Mouse (Mus musculus) lung, adult 2 months (tissue): ENCODE results near the gene Nxpe3. TPM values are rescaled to one million over a fixed set of nuclear protein-coding genes. Genes with fewer than 3 reads are reported as not detected.

Experiments used
- DNase-seq: peaks from one replicate; pipeline ENCODE4 v3.0.0; 2022
- H3K4me1 ChIP-seq: fragments of 200-500 bp; 2 replicates; pipeline ENCODE4 v1.6.1; 2011; ENCODE audit warnings: low read length; ENCODE audit not compliant: control insufficient read depth, insufficient read depth
- H3K4me3 ChIP-seq: fragments of 200-500 bp; replicated peaks from 2 replicates; pipeline ENCODE3; 2011; ENCODE audit warnings: low read depth, mild to moderate bottlenecking, control low read depth, low read length; ENCODE audit errors: extremely low read depth
- CTCF ChIP-seq: fragments of 200-500 bp; IDR thresholded peaks from 2 replicates; pipeline ENCODE4 v1.5.1; 2011; ENCODE audit warnings: mild to moderate bottlenecking, low read length, control low read depth; ENCODE audit not compliant: insufficient read depth
- POLR2A ChIP-seq: fragments of 200-500 bp; IDR thresholded peaks from 2 replicates; pipeline ENCODE4 v1.6.1; 2011; ENCODE audit warnings: low read depth, mild to moderate bottlenecking, control low read depth, low read length, borderline replicate concordance; ENCODE audit errors: extremely low read depth
- WGBS: fragments of 180-500 bp; shearing (Covaris S2); methylation state at CpG from one replicate; pipeline ENCODE4 v1.1.7; 2018; 5-methylcytosine and 5-hydroxymethylcytosine counted together
- polyA plus RNA-seq: library from polyadenylated mRNA; depleted of rRNA; stranded (reverse); fragments of >200 nt; gene quantifications from 2 replicates; pipeline ENCODE4 v1.2.3, GENCODE M21; 2012; rRNA removed

The Nxpe3 gene
- polyA plus RNA-seq, 1 experiment, result 2.9 TPM

GRCm38 (mm10) chr16:55804799-55805198 lies 90.3 kb downstream of the Nxpe3 start:
- 81% methylated on average over 1 of the region's 1 CpGs for WGBS
- no peak for DNase-seq
- TF ChIP-seq POLR2A, result no peak
- TF ChIP-seq CTCF, result no peak
- peaks cover 5% of the 10 kb centered on the region for H3K4me1 ChIP-seq
- H3K4me3 ChIP-seq, result no peak overlapping the region

DNA sequence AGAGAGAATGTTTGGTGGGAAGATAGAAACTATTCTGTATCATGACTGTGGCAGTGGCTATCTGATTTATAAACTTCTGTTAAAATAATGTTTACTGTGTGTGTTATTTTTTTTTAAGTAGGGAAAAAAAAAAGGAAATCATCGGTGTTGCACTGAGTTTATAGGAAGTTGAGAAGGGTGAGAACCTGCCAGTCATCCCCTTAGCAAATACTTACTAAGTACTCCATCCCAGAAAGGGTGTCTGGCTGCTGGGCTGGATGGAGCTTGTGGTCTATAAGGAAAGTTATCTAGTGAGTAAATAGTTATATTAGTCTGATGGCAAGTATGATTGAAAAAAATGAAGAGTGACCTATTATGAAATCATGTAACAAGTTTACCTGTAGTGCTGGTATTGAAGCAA lies 93.5 kb downstream of the Nxpe3 start:
- Histone ChIP-seq H3K4me3 (no peak overlapping the region), H3K4me1 (no peaks in the 10 kb centered on the region; the same call in 1 of the 2 replicates)
- 31% methylated on average over 1 of the region's 1 CpGs for WGBS
- DNase-seq, result no peak
- no peak for TF ChIP-seq POLR2A
- no peak for TF ChIP-seq CTCF

GRCm38 (mm10) chr16:55798845-55799244 lies 96.2 kb downstream of the Nxpe3 start:
- no peak for DNase-seq
- TF ChIP-seq CTCF, result no peak
- TF ChIP-seq POLR2A, result no peak
- Histone ChIP-seq H3K4me1 (no peaks in the 10 kb centered on the region), H3K4me3 (no peak overlapping the region)
- WGBS, result 43% methylated on average over 7 of the region's 7 CpGs

GRCm38 (mm10) chr16:55790326-55790725 lies 104.8 kb downstream of the Nxpe3 start:
- no peak for DNase-seq
- Histone ChIP-seq H3K4me3 (no peak overlapping the region), H3K4me1 (no peaks in the 10 kb centered on the region)
- WGBS, result 70% methylated on average over 7 of the region's 7 CpGs
- TF ChIP-seq CTCF (no peak), POLR2A (no peak)

Other genes with a start within 250 kb of the Nxpe3 start
- 13.4 and 15.3 TPM in 2 replicates for gene Nfkbiz, start 56.4 kb downstream of the Nxpe3 start, polyA plus RNA-seq
- 0.55 and 1.6 TPM in 2 replicates for gene Cep97, start 39.6 kb upstream of the Nxpe3 start, polyA plus RNA-seq
- gene Rpl24, start 71.0 kb upstream of the Nxpe3 start, polyA plus RNA-seq, result 61.7 and 86.4 TPM in 2 replicates
- gene Zbtb11, start 78.6 kb upstream of the Nxpe3 start, polyA plus RNA-seq, result 3.3 and 3.7 TPM in 2 replicates
- gene Pcnp, start 134.5 kb upstream of the Nxpe3 start, polyA plus RNA-seq, result 12.2 and 25.4 TPM in 2 replicates
- 2.1 TPM in 2 replicates for gene Trmt10c, start 142.5 kb upstream of the Nxpe3 start, polyA plus RNA-seq
- gene Senp7, start 153.1 kb upstream of the Nxpe3 start, polyA plus RNA-seq, result 2.2 and 4.5 TPM in 2 replicates